Mouse (Mus musculus): ENCODE data around the gene Cd44.

DNA sequence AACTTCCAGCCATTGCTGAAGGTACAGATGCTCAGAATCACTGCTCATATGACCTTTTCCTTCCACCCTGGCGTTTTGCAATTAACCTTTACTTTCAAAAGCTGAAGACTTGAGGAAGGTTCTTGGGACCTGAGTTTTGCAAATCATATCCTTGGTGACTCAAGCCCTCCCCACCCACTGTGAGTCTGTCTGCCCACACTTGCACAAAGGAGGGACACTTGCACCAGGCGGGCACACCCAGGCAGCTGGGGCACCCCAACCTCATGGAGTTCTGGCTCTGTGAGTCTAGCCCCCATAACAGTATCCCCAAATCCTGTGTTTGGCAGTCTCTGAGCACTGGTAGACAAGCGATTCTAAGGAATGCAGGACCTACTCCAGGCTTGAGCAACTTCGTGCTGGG, 6.7 kb downstream of the Cd44 start:
- TF ChIP-seq CTCF (IDR thresholded peaks at IDR 0.05; ENCODE audit: extremely low read depth, insufficient read length, insufficient replicate concordance, low read depth, low read length) (no peak), POLR2A (IDR thresholded peaks at IDR 0.05; ENCODE audit: low read depth, low read length) (no peak)

Measured in small intestine, adult 2 months (tissue).